10 mouse cellular contexts compared by ENCODE assay signal in genomic region chr1:172295751-172296197, GRCm38 (mm10). TPM values are rescaled to one million over a fixed set of nuclear protein-coding genes. Genes with fewer than 3 reads are reported as not detected.
DNase-seq lines count a peak whose midpoint lies in the region; ATAC-seq lines count a peak whose summit lies in the region.
"Had no signal": no experiment of that assay in that cellular context is flagged by ENCODE, and none has a peak within 500 bp of the region (broad histone marks: within the 10 kb centered on the region; RNA-seq: fewer than 3 reads in every experiment).

No protein-coding gene starts in this region.

- ATAC-seq in cerebellum, adult (ENCODE audit: insufficient number of reproducible peaks, low FRiP score, low TSS enrichment) = no peak
- ATAC-seq in hindbrain, embryonic 14.5 days (ENCODE audit: low FRiP score) = peak; percentile 83
- peak; percentile 23; the same call in 1 of the 2 replicates for ATAC-seq in stomach, embryonic 15.5 days (ENCODE audit: insufficient read depth, low FRiP score, low read depth)

- H3K9ac ChIP-seq in hindbrain, embryonic 14.5 days = no peak overlapping the region
- no peak overlapping the region for H3K9ac ChIP-seq in stomach, embryonic 15.5 days

- H3K36me3 ChIP-seq in hindbrain, embryonic 14.5 days (replicated peaks; ENCODE audit: control insufficient read depth, insufficient read depth) = no peaks in the 10 kb centered on the region
- H3K36me3 ChIP-seq in stomach, embryonic 15.5 days = no peaks in the 10 kb centered on the region

- peak overlapping the region; percentile 73 for H3K27ac ChIP-seq in hindbrain, embryonic 14.5 days
- H3K27ac ChIP-seq in stomach, embryonic 15.5 days = peak overlapping the region; percentile 71; the same call in 1 of the 2 replicates

- peak; percentile 22 for DNase-seq in cerebellum, adult 9-10 months
- DNase-seq in right cerebral cortex, postnatal 10 days (ENCODE audit: low spot score in 2 of 2) = peak; percentile 84 to 87
- DNase-seq in right cerebral cortex, adult 18-20 months = no peak
- DNase-seq in hindbrain, embryonic 14.5 days (ENCODE audit: low spot score) = no peak
- DNase-seq in right cerebral cortex, postnatal 36 days (ENCODE audit: low spot score in 2 of 2) = no peak
- DNase-seq in gastrocnemius, adult 8-10 months (ENCODE audit: low spot score in 2 of 2) = no peak

- no peaks in the 10 kb centered on the region for H3K9me3 ChIP-seq in hindbrain, embryonic 14.5 days (ENCODE audit: control insufficient read depth, low read length)
- H3K9me3 ChIP-seq in stomach, embryonic 15.5 days = no peaks in the 10 kb centered on the region

- H3K27me3 ChIP-seq in hindbrain, embryonic 14.5 days (ENCODE audit: control insufficient read depth, insufficient read depth, low read length) = no peaks in the 10 kb centered on the region; the same call in 1 of the 2 replicates
- H3K27me3 ChIP-seq in stomach, embryonic 15.5 days (replicated peaks) = no peaks in the 10 kb centered on the region

- WGBS in hindbrain, embryonic 14.5 days = 58% methylated on average over 4 of the region's 4 CpGs
- 37% methylated on average over 4 of the region's 4 CpGs for WGBS in stomach, embryonic 15.5 days

- H3K4me3 ChIP-seq in hindbrain, embryonic 14.5 days (replicated peaks; ENCODE audit: low read length) = peak overlapping the region; percentile 33
- no peak overlapping the region for H3K4me3 ChIP-seq in stomach, embryonic 15.5 days (replicated peaks)

- H3K4me1 ChIP-seq in hindbrain, embryonic 14.5 days (replicated peaks; ENCODE audit: control insufficient read depth, insufficient read depth, low read length) = peaks cover 7% of the 10 kb centered on the region
- peaks cover 25% of the 10 kb centered on the region for H3K4me1 ChIP-seq in stomach, embryonic 15.5 days

- H3K4me2 ChIP-seq in hindbrain, embryonic 14.5 days (replicated peaks) = peak overlapping the region; percentile 44
- peak overlapping the region; percentile 51 for H3K4me2 ChIP-seq in stomach, embryonic 15.5 days

RNA-seq across cellular contexts. Expression of gene Atp1a2, which starts 2.1 kb away (rescaled TPM):
- 27.9 and 29.5 TPM in 2 replicates for polyA plus RNA-seq in hindbrain, embryonic 14.5 days (2014; fragmentation: Nextera tagmentation; extraction: Ambion mirVana)
- polyA plus RNA-seq in stomach, embryonic 15.5 days (2015; fragmentation: Nextera tagmentation; extraction: Ambion mirVana) = 4.2 and 4.3 TPM in 2 replicates
- 100 to 1,000 TPM; 819 to 944 (median 894) TPM for total RNA-seq in gastrocnemius, adult 8-10 months (2022)

RNA-seq across cellular contexts. Expression of gene Kcnj9, which starts 33.3 kb away (rescaled TPM):
- 1.7 and 2.1 TPM in 2 replicates for polyA plus RNA-seq in hindbrain, embryonic 14.5 days (2014; fragmentation: Nextera tagmentation; extraction: Ambion mirVana)
- polyA plus RNA-seq in stomach, embryonic 15.5 days (2015; fragmentation: Nextera tagmentation; extraction: Ambion mirVana) = 0.05 and 0.09 TPM in 2 replicates
- total RNA-seq in gastrocnemius, adult 8-10 months (2022) = not detected

RNA-seq across cellular contexts. Expression of gene Igsf8, which starts 34.3 kb away (rescaled TPM):
- polyA plus RNA-seq in hindbrain, embryonic 14.5 days (2014; fragmentation: Nextera tagmentation; extraction: Ambion mirVana) = 64.7 and 69.0 TPM in 2 replicates
- polyA plus RNA-seq in stomach, embryonic 15.5 days (2015; fragmentation: Nextera tagmentation; extraction: Ambion mirVana) = 44.8 and 45.0 TPM in 2 replicates
- total RNA-seq in gastrocnemius, adult 8-10 months (2022) = 10 to 100 TPM in 1 of 4 experiments, 1 to 10 TPM in 3; 7.3 to 10.5 (median 7.7) TPM

RNA-seq across cellular contexts. Expression of gene Atp1a4, which starts 37.6 kb away (rescaled TPM):
- polyA plus RNA-seq in hindbrain, embryonic 14.5 days (2014; fragmentation: Nextera tagmentation; extraction: Ambion mirVana) = 0.15 TPM in 1 of 2 replicates, not detected in the other
- polyA plus RNA-seq in stomach, embryonic 15.5 days (2015; fragmentation: Nextera tagmentation; extraction: Ambion mirVana) = not detected in 2 replicates
- under 1 TPM; 0.11 to 0.44 (median 0.27) TPM for total RNA-seq in gastrocnemius, adult 8-10 months (2022)
- total RNA-seq: left cerebral cortex, postnatal 10 days had no signal
- polyA plus RNA-seq: C2C12 had no signal

RNA-seq across cellular contexts. Expression of gene Kcnj10, which starts 45.2 kb away (rescaled TPM):
- 2.8 and 3.5 TPM in 2 replicates for polyA plus RNA-seq in hindbrain, embryonic 14.5 days (2014; fragmentation: Nextera tagmentation; extraction: Ambion mirVana)
- 0.10 and 0.17 TPM in 2 replicates for polyA plus RNA-seq in stomach, embryonic 15.5 days (2015; fragmentation: Nextera tagmentation; extraction: Ambion mirVana)
- total RNA-seq in gastrocnemius, adult 8-10 months (2022) = under 1 TPM in 2 of 4 experiments, not detected in 2; 0.04 to 0.05 TPM
- polyA plus RNA-seq: C2C12 had no signal

Comparison
In these comparisons a context has a peak if more than half of its experiments do, and no peak if none do; other contexts are left out.
1. DNase-seq: peak in cerebellum, adult 9-10 months (single experiment) and right cerebral cortex, postnatal 10 days (2 of 2); none in right cerebral cortex, adult 18-20 months (single experiment), hindbrain, embryonic 14.5 days (single experiment), right cerebral cortex, postnatal 36 days (0 of 2) and gastrocnemius, adult 8-10 months (0 of 2).